Mouse (Mus musculus): ENCODE results near the gene Amh. TPM values are rescaled to one million over a fixed set of nuclear protein-coding genes. Genes with fewer than 3 reads are reported as not detected.

Amh gene
- polyA plus RNA-seq, 1 experiment = not detected

DNA sequence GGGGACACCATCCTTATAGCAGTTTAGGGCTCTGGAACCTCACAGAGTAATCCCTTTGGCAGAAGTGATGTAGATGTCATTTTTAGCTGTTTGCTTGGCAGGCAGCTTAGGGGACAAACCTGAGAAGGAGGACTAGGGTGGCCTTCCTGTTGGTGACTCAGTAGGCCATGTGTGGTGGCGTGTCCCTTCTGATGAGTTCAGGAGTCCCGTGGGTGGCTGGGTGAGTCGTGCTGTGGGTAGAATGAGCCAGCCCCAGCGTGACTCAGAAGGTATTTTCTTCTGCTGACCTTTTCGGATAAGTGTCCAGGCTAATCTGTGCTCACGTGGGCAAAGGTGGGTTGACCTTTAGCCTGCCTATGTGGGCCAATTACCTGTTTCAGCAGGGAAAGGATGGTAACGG, 46.4 kb upstream of the Amh start:
- Histone ChIP-seq H3K9me3 (replicated peaks; ENCODE audit: control insufficient read depth, insufficient read depth, low read length, poor library complexity, severe bottlenecking) (no peaks in the 10 kb centered on the region), H3K36me3 (ENCODE audit: control insufficient read depth, insufficient read depth, low read length, poor library complexity, severe bottlenecking) (no peaks in the 10 kb centered on the region), H3K27ac (ENCODE audit: insufficient read depth, low read length) (no peak overlapping the region), H3K4me3 (ENCODE audit: low read depth, low read length) (no peak overlapping the region), H3K9ac (ENCODE audit: low read depth, poor library complexity, severe bottlenecking) (no peak overlapping the region), H3K4me1 (ENCODE audit: control insufficient read depth, insufficient read depth, low read length) (no peaks in the 10 kb centered on the region), H3K27me3 (ENCODE audit: control insufficient read depth, insufficient read depth, low read length, poor library complexity, severe bottlenecking) (no peaks in the 10 kb centered on the region)
- TF ChIP-seq EP300 (IDR thresholded peaks at IDR 0.05; ENCODE audit: insufficient read depth, low read depth, low read length) (no peak), POLR2A (IDR thresholded peaks at IDR 0.05; ENCODE audit: insufficient read depth, low read length) (no peak), CTCF (IDR thresholded peaks at IDR 0.05; ENCODE audit: low read depth, low read length) (no peak)

DNA sequence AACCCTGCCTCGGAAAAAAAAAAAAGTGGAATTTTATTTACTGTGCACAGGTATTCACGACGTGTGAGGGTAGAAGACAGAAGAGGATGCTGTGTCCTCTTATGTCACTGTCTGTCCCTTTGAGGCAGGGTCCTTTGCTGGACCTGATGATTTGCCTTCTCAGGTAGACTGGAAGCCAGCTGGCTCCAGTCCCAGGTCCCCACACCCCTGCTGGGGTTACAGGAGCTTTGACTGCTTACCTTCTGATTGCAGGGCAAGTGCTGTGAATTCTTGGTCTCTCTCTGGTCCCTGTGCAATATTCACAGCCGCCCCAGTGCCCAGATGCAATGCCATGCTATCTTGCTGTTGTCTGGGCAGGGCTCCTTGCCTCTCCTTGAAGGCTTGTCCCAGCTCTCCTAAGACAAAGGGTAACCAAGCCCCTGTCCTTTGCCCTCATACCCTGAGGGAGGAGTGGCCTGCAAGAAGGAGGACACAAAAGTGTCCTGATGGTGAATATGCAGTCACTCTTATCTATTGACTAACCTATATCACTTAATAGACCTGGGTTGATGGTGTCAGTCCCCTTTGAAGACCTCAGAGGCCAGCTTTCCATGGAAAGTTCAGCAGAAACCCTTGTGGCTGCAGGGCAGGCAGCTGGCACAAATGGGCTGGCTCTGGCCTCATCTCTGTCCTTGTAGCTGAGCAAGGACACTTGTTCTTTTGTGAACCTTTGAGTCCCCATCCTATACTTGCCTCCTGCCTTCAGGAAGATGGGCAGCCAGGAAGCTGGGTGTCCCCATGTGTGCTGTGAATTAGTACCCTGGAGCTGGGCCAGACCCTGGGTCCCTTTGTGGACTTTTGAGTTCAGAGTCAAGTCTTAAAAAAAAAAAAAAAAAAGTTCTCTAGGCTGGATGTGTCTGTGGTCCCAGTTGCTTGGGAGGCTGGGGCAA, 44.2 kb upstream of the Amh start:
- no peak for TF ChIP-seq CTCF (IDR thresholded peaks at IDR 0.05; ENCODE audit: low read depth, low read length)
- TF ChIP-seq EP300 (IDR thresholded peaks at IDR 0.05; ENCODE audit: insufficient read depth, low read depth, low read length) = no peak
- TF ChIP-seq POLR2A (IDR thresholded peaks at IDR 0.05; ENCODE audit: insufficient read depth, low read length) = no peak
- no peak overlapping the region for H3K4me3 ChIP-seq (ENCODE audit: low read depth, low read length)
- peaks cover under 1% of the 10 kb centered on the region for H3K4me1 ChIP-seq (ENCODE audit: control insufficient read depth, insufficient read depth, low read length)
- H3K27ac ChIP-seq (ENCODE audit: insufficient read depth, low read length) = no peak overlapping the region
- H3K36me3 ChIP-seq (ENCODE audit: control insufficient read depth, insufficient read depth, low read length, poor library complexity, severe bottlenecking) = no peaks in the 10 kb centered on the region
- no peaks in the 10 kb centered on the region for H3K27me3 ChIP-seq (ENCODE audit: control insufficient read depth, insufficient read depth, low read length, poor library complexity, severe bottlenecking)
- H3K9ac ChIP-seq (ENCODE audit: low read depth, poor library complexity, severe bottlenecking) = no peak overlapping the region
- H3K9me3 ChIP-seq (replicated peaks; ENCODE audit: control insufficient read depth, insufficient read depth, low read length, poor library complexity, severe bottlenecking) = no peaks in the 10 kb centered on the region

DNA sequence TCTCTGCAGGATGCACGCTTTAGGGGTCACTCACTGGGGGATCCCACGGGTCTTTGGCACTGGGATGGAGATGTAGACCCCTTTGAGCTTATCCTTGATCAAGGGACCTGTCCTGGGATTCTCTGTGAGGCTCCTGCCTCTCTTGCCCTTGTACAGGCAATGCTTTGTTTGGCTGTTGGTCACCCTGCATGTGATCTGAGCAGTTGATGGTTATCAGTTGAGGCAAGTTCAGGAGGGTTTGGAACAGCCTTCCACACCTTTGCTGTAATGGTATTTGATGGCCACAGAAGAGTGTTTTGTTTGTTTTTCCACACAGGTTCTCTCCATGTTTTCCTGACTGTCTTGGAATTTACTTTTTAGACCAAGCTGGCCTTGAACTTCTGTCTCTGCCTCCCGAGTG, 43.2 kb upstream of the Amh start:
- Histone ChIP-seq H3K9ac (ENCODE audit: low read depth, poor library complexity, severe bottlenecking) (no peak overlapping the region), H3K4me3 (ENCODE audit: low read depth, low read length) (no peak overlapping the region), H3K4me1 (ENCODE audit: control insufficient read depth, insufficient read depth, low read length) (peaks cover 2% of the 10 kb centered on the region), H3K27me3 (ENCODE audit: control insufficient read depth, insufficient read depth, low read length, poor library complexity, severe bottlenecking) (no peaks in the 10 kb centered on the region), H3K36me3 (ENCODE audit: control insufficient read depth, insufficient read depth, low read length, poor library complexity, severe bottlenecking) (no peaks in the 10 kb centered on the region), H3K27ac (ENCODE audit: insufficient read depth, low read length) (no peak overlapping the region), H3K9me3 (replicated peaks; ENCODE audit: control insufficient read depth, insufficient read depth, low read length, poor library complexity, severe bottlenecking) (no peaks in the 10 kb centered on the region)
- no peak for TF ChIP-seq EP300 (IDR thresholded peaks at IDR 0.05; ENCODE audit: insufficient read depth, low read depth, low read length)
- no peak for TF ChIP-seq POLR2A (IDR thresholded peaks at IDR 0.05; ENCODE audit: insufficient read depth, low read length)
- no peak for TF ChIP-seq CTCF (IDR thresholded peaks at IDR 0.05; ENCODE audit: low read depth, low read length)

DNA sequence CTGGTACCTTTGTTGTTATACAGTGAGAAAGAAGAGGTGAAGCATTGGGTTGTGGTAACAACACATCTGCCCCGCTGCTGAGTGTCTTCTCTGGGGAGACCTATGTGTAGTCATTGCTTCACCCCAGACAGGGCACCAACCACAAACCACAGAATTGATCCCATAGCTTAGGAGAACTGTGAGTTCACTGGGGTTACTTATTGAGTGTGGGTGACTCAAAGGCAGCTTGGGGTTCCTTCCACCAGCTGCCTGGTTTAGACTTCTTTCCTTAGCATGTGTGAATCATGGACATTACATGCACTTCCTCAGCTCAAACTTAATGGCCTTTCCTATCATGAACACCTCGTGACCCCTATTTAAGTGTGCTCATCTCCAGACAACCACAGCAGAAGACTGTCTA, 41.5 kb upstream of the Amh start:
- Histone ChIP-seq H3K9me3 (replicated peaks; ENCODE audit: control insufficient read depth, insufficient read depth, low read length, poor library complexity, severe bottlenecking) (no peaks in the 10 kb centered on the region), H3K27ac (ENCODE audit: insufficient read depth, low read length) (no peak overlapping the region), H3K36me3 (ENCODE audit: control insufficient read depth, insufficient read depth, low read length, poor library complexity, severe bottlenecking) (peaks cover 11% of the 10 kb centered on the region), H3K4me3 (ENCODE audit: low read depth, low read length) (no peak overlapping the region), H3K27me3 (ENCODE audit: control insufficient read depth, insufficient read depth, low read length, poor library complexity, severe bottlenecking) (no peaks in the 10 kb centered on the region), H3K9ac (ENCODE audit: low read depth, poor library complexity, severe bottlenecking) (no peak overlapping the region), H3K4me1 (ENCODE audit: control insufficient read depth, insufficient read depth, low read length) (peaks cover 3% of the 10 kb centered on the region)
- TF ChIP-seq CTCF (IDR thresholded peaks at IDR 0.05; ENCODE audit: low read depth, low read length) (no peak), EP300 (IDR thresholded peaks at IDR 0.05; ENCODE audit: insufficient read depth, low read depth, low read length) (no peak)

- H3K9ac ChIP-seq (ENCODE audit: low read depth, poor library complexity, severe bottlenecking) = no peak overlapping the region
- no peak for TF ChIP-seq EP300 (IDR thresholded peaks at IDR 0.05; ENCODE audit: insufficient read depth, low read depth, low read length)
- peak overlapping the region; percentile 87 for H3K27ac ChIP-seq (ENCODE audit: insufficient read depth, low read length)
- H3K36me3 ChIP-seq (ENCODE audit: control insufficient read depth, insufficient read depth, low read length, poor library complexity, severe bottlenecking) = peaks cover 16% of the 10 kb centered on the region
- H3K9me3 ChIP-seq (replicated peaks; ENCODE audit: control insufficient read depth, insufficient read depth, low read length, poor library complexity, severe bottlenecking) = no peaks in the 10 kb centered on the region
- peaks cover 3% of the 10 kb centered on the region for H3K4me1 ChIP-seq (ENCODE audit: control insufficient read depth, insufficient read depth, low read length)
- no peaks in the 10 kb centered on the region for H3K27me3 ChIP-seq (ENCODE audit: control insufficient read depth, insufficient read depth, low read length, poor library complexity, severe bottlenecking)
- H3K4me3 ChIP-seq (ENCODE audit: low read depth, low read length) = no peak overlapping the region
These were observed 39.3 kb upstream of the Amh start for GRCm38 (mm10) chr10:80765746-80766145.

DNA sequence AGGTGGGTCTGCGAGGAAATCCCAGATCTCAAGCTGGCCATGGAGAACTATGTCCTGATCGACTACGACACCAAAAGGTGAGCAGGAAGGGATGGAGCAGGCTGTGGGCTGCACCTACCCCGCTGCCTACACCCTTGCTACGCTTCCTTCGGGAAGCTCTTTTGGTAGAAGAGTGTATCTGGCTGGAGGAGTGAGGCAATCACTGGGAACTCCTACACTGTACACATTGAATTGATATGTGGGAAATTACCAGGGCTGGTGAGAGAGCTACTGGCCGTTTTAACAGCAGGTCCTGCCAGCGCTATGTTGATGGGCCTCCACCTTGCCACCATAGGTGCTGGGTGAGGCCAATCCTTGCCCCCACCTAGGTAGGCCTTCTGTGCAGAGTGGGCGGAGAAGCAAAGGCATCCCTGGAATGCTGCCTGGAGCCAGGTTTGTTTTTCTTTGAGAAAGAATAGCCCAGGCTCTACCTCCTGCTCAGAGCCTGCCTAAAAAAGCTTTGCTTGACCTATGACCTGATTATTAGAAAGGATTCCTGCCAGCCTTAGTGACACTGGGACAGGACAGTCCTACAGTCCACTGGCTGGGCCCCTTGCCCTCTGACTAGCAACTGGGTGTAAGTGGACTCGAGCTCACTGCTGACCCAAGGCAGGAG, 38.8 kb upstream of the Amh start:
- peak; percentile 86 for TF ChIP-seq EP300 (IDR thresholded peaks at IDR 0.05; ENCODE audit: insufficient read depth, low read depth, low read length)
- TF ChIP-seq POLR2A (IDR thresholded peaks at IDR 0.05; ENCODE audit: insufficient read depth, low read length) = no peak
- TF ChIP-seq CTCF (IDR thresholded peaks at IDR 0.05; ENCODE audit: low read depth, low read length) = no peak
- H3K4me1 ChIP-seq (ENCODE audit: control insufficient read depth, insufficient read depth, low read length) = peaks cover 3% of the 10 kb centered on the region
- H3K27ac ChIP-seq (ENCODE audit: insufficient read depth, low read length) = peak overlapping the region; percentile 87
- H3K27me3 ChIP-seq (ENCODE audit: control insufficient read depth, insufficient read depth, low read length, poor library complexity, severe bottlenecking) = no peaks in the 10 kb centered on the region
- no peak overlapping the region for H3K9ac ChIP-seq (ENCODE audit: low read depth, poor library complexity, severe bottlenecking)
- H3K4me3 ChIP-seq (ENCODE audit: low read depth, low read length) = no peak overlapping the region
- H3K36me3 ChIP-seq (ENCODE audit: control insufficient read depth, insufficient read depth, low read length, poor library complexity, severe bottlenecking) = peaks cover 20% of the 10 kb centered on the region
- no peaks in the 10 kb centered on the region for H3K9me3 ChIP-seq (replicated peaks; ENCODE audit: control insufficient read depth, insufficient read depth, low read length, poor library complexity, severe bottlenecking)

All from ES-Bruce4 (cell line).